Mouse (Mus musculus): ENCODE data around the gene Baz1b. TPM values are rescaled to one million over a fixed set of nuclear protein-coding genes. Genes with fewer than 3 reads are reported as not detected.

The Baz1b gene
- total RNA-seq, 1 experiment, result 70.1 TPM

DNA sequence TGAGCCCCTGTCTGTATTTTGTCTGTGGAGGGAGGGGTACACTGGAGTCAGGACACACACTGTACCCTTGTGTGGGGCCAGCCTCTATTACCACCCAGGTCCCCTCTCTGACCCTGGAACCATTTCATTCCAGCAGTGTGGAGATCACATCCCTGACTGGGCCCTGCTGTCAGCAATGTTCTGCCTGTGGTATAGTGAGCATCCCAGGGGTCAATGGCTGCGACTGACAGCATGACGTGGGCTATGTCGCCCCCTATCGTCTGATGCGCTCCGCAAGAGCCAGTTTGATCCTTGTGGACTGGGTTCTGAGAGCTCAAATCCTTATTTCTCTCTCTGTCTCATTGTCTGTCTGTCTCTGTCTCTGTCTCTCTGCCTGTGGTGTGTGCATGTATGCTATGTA is 99.1 kb downstream of the Baz1b start:
- Histone ChIP-seq H3K4me1 (ENCODE audit: control insufficient read depth in 2 of 2, insufficient read depth in 2 of 2, low read length in 2 of 2, poor library complexity in 1 of 2) (peaks cover 0 to 1% of the 10 kb centered on the region in 2 experiments; a peak in 1 of 4 replicates), H3K36me3 (ENCODE audit: control insufficient read depth, insufficient read depth, low read length, poor library complexity, severe bottlenecking) (no peaks in the 10 kb centered on the region), H3K4me3 (ENCODE audit: insufficient read depth in 1 of 2, low read depth in 1 of 2, low read length in 2 of 2, poor library complexity in 1 of 2, severe bottlenecking in 1 of 2) (no peak overlapping the region), H3K27ac (ENCODE audit: insufficient read depth, low read depth, low read length, poor library complexity, severe bottlenecking) (no peak overlapping the region), H3K9ac (ENCODE audit: insufficient read depth, low read depth, low read length, poor library complexity, severe bottlenecking) (no peak overlapping the region), H3K9me3 (ENCODE audit: control insufficient read depth, insufficient read depth, low read depth, low read length) (no peaks in the 10 kb centered on the region)
- TF ChIP-seq ZNF384 (IDR thresholded peaks at IDR 0.05; ENCODE audit: low read depth, low read length) (no peak), ZC3H11A (IDR thresholded peaks at IDR 0.05; ENCODE audit: borderline replicate concordance, low read depth, low read length) (peak; percentile 80; the same call in 1 of the 2 replicates)
- DNase-seq (ENCODE audit: low read depth, low spot score), result no peak
- in situ Hi-C loops (cut with MboI; ENCODE audit: low sequenced_read_pairs in 2 of 2, unreplicated experiment in 2 of 2), result loop anchor here in 1 of 2 experiments (5.0 kb wide), 1 partner anchor 49 kb away; no protein-coding TSS in a partner anchor

- in situ Hi-C loops (cut with MboI; ENCODE audit: low sequenced_read_pairs in 2 of 2, unreplicated experiment in 2 of 2), result loop anchor here in 1 of 2 experiments (5.0 kb wide), 1 partner anchor 50 kb away; no protein-coding TSS in a partner anchor
- H3K9me3 ChIP-seq (ENCODE audit: control insufficient read depth, insufficient read depth, low read depth, low read length), result no peaks in the 10 kb centered on the region
- DNase-seq (ENCODE audit: low read depth, low spot score), result no peak
Measured at GRCm38 (mm10) chr5:135286926-135287325, 99.9 kb downstream of the Baz1b start.

DNA sequence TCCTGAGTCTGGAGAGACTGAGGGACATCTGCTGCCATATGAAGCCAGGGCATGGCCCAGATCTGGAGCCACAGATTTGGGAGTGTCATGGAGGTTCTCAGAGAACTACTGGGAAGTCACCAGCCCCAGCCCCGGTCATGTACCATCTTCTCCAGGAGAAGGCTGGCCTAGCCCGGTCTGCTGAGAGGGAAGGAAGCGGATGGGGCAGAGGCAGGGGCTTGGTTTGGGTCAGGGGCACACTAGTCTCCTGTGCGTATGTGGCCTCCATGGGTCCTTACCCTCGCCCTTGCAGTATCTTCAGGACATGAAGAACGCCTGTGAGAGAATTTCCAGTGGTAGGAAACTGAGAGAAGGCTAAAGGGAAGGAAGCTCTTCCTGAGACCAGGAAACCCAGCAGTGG is 103.6 kb downstream of the Baz1b start:
- DNase-seq (ENCODE audit: low read depth, low spot score), result no peak

More at GRCm38 (mm10) chr5:135286926-135287325, 99.9 kb downstream of the Baz1b start:
- no peak for TF ChIP-seq MAFK (IDR thresholded peaks at IDR 0.05; ENCODE audit: insufficient read depth, low read depth, low read length)
- TF ChIP-seq CHD2 (IDR thresholded peaks at IDR 0.05; ENCODE audit: low read depth, low read length), result no peak
- TF ChIP-seq HCFC1 (IDR thresholded peaks at IDR 0.05; ENCODE audit: borderline replicate concordance, insufficient read depth, low read length), result no peak
- no peak for TF ChIP-seq ZNF384 (IDR thresholded peaks at IDR 0.05; ENCODE audit: low read depth, low read length)
- no peak for TF ChIP-seq ZC3H11A (IDR thresholded peaks at IDR 0.05; ENCODE audit: borderline replicate concordance, low read depth, low read length)
- Histone ChIP-seq H3K27ac (ENCODE audit: insufficient read depth, low read depth, low read length, poor library complexity, severe bottlenecking) (no peak overlapping the region), H3K9ac (ENCODE audit: insufficient read depth, low read depth, low read length, poor library complexity, severe bottlenecking) (no peak overlapping the region), H3K36me3 (ENCODE audit: control insufficient read depth, insufficient read depth, low read length, poor library complexity, severe bottlenecking) (no peaks in the 10 kb centered on the region), H3K4me1 (ENCODE audit: control insufficient read depth in 2 of 2, insufficient read depth in 2 of 2, low read length in 2 of 2, poor library complexity in 1 of 2) (0 out of 4 replicates have a peak, but pooled peaks cover 0 to 2% of the 10 kb centered on the region in 2 experiments), H3K4me3 (ENCODE audit: insufficient read depth in 1 of 2, low read depth in 1 of 2, low read length in 2 of 2, poor library complexity in 1 of 2, severe bottlenecking in 1 of 2) (no peak overlapping the region)

DNA sequence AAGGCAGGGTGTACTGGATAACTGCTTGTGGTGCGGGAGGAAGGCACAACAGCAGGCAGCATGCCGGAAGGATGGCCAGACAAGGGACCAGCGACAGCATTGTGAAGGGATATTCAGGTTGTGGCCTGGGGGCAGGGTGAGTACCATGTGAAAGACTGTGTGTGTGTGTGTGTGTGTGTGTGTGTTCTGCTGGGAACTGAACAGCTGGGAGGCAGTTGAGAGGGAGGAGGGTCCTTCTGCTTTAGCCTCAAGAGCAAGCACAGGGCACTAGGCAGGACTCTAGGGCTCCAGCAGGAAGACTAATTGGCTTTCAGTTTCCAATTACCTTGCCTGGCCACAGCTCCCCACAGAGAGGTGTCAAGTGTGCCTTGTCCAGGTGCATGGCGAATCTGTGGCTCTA is 104.1 kb downstream of the Baz1b start:
- no peak overlapping the region for H3K27ac ChIP-seq (ENCODE audit: insufficient read depth, low read depth, low read length, poor library complexity, severe bottlenecking)
- no peak for DNase-seq (ENCODE audit: low read depth, low spot score)
- TF ChIP-seq ZNF384 (IDR thresholded peaks at IDR 0.05; ENCODE audit: low read depth, low read length) (no peak), HCFC1 (IDR thresholded peaks at IDR 0.05; ENCODE audit: borderline replicate concordance, insufficient read depth, low read length) (no peak), ZC3H11A (IDR thresholded peaks at IDR 0.05; ENCODE audit: borderline replicate concordance, low read depth, low read length) (no peak), MAFK (IDR thresholded peaks at IDR 0.05; ENCODE audit: insufficient read depth, low read depth, low read length) (no peak), CHD2 (IDR thresholded peaks at IDR 0.05; ENCODE audit: low read depth, low read length) (no peak)

More for the DNA sequence above, 103.6 kb downstream of the Baz1b start:
- Histone ChIP-seq H3K9me3 (ENCODE audit: control insufficient read depth, insufficient read depth, low read depth, low read length) (no peaks in the 10 kb centered on the region), H3K27ac (ENCODE audit: insufficient read depth, low read depth, low read length, poor library complexity, severe bottlenecking) (no peak overlapping the region), H3K4me1 (ENCODE audit: control insufficient read depth in 2 of 2, insufficient read depth in 2 of 2, low read length in 2 of 2, poor library complexity in 1 of 2) (0 out of 4 replicates have a peak, but pooled peaks cover 0 to 2% of the 10 kb centered on the region in 2 experiments), H3K9ac (ENCODE audit: insufficient read depth, low read depth, low read length, poor library complexity, severe bottlenecking) (no peak overlapping the region), H3K36me3 (ENCODE audit: control insufficient read depth, insufficient read depth, low read length, poor library complexity, severe bottlenecking) (no peaks in the 10 kb centered on the region), H3K4me3 (ENCODE audit: insufficient read depth in 1 of 2, low read depth in 1 of 2, low read length in 2 of 2, poor library complexity in 1 of 2, severe bottlenecking in 1 of 2) (no peak overlapping the region)
- in situ Hi-C loops (cut with MboI; ENCODE audit: low sequenced_read_pairs in 2 of 2, unreplicated experiment in 2 of 2), result no loop called here
- no peak for TF ChIP-seq ZNF384 (IDR thresholded peaks at IDR 0.05; ENCODE audit: low read depth, low read length)
- TF ChIP-seq CHD2 (IDR thresholded peaks at IDR 0.05; ENCODE audit: low read depth, low read length), result no peak
- no peak for TF ChIP-seq MAFK (IDR thresholded peaks at IDR 0.05; ENCODE audit: insufficient read depth, low read depth, low read length)
- no peak for TF ChIP-seq ZC3H11A (IDR thresholded peaks at IDR 0.05; ENCODE audit: borderline replicate concordance, low read depth, low read length)
- TF ChIP-seq HCFC1 (IDR thresholded peaks at IDR 0.05; ENCODE audit: borderline replicate concordance, insufficient read depth, low read length), result no peak

More for the DNA sequence above, 104.1 kb downstream of the Baz1b start:
- Histone ChIP-seq H3K4me3 (ENCODE audit: insufficient read depth in 1 of 2, low read depth in 1 of 2, low read length in 2 of 2, poor library complexity in 1 of 2, severe bottlenecking in 1 of 2) (no peak overlapping the region), H3K9ac (ENCODE audit: insufficient read depth, low read depth, low read length, poor library complexity, severe bottlenecking) (no peak overlapping the region), H3K4me1 (ENCODE audit: control insufficient read depth in 2 of 2, insufficient read depth in 2 of 2, low read length in 2 of 2, poor library complexity in 1 of 2) (0 out of 4 replicates have a peak, but pooled peaks cover 0 to 2% of the 10 kb centered on the region in 2 experiments), H3K9me3 (ENCODE audit: control insufficient read depth, insufficient read depth, low read depth, low read length) (no peaks in the 10 kb centered on the region), H3K36me3 (ENCODE audit: control insufficient read depth, insufficient read depth, low read length, poor library complexity, severe bottlenecking) (no peaks in the 10 kb centered on the region)
- in situ Hi-C loops (cut with MboI; ENCODE audit: low sequenced_read_pairs in 2 of 2, unreplicated experiment in 2 of 2), result no loop called here

Data from ES-E14 (cell line).